Mouse (Mus musculus) lung, embryonic 16.5 days (tissue): ENCODE measurements at regions not wholly inside any gene's neighbourhood (a gene's known extent, or its start where the extent isn't known, plus 50 kb on each side); places are given as distances from the start of the nearest gene placed in this dataset.

ENCODE experiments used
- ATAC-seq: fragments of 200-750 bp; cut with Nextera tagmentation; 2 replicates; pipeline ENCODE4 v1.8.0; 2017; ENCODE audit warnings: low read depth, mild to moderate bottlenecking, moderate library complexity
- H3K27ac ChIP-seq: fragments of 300-500 bp; sonication (generic); 2 replicates; pipeline ENCODE4 v1.5.1; 2014; ENCODE audit warnings: mild to moderate bottlenecking, control low read depth, low read length
- H3K27me3 ChIP-seq: fragments of 300-500 bp; sonication (generic); 2 replicates; pipeline ENCODE4 v1.6.1; 2014; ENCODE audit warnings: low read depth, low read length, mixed read lengths; ENCODE audit not compliant: control insufficient read depth, insufficient read depth
- H3K36me3 ChIP-seq: fragments of 300-500 bp; sonication (generic); 2 replicates; pipeline ENCODE4 v1.6.1; 2014; ENCODE audit warnings: low read length; ENCODE audit not compliant: control insufficient read depth, insufficient read depth
- H3K4me1 ChIP-seq: fragments of 300-500 bp; sonication (generic); replicated peaks from 2 replicates; pipeline ENCODE4 v1.6.1; 2014; ENCODE audit warnings: low read length, mixed read lengths; ENCODE audit not compliant: control insufficient read depth, insufficient read depth
- H3K4me2 ChIP-seq: fragments of 300-500 bp; sonication (generic); 2 replicates; pipeline ENCODE4 v1.6.1; 2014; ENCODE audit warnings: low read depth, low read length, control low read depth
- H3K4me3 ChIP-seq: fragments of 300-500 bp; sonication (generic); 2 replicates; pipeline ENCODE4 v1.5.1; 2014; ENCODE audit warnings: mild to moderate bottlenecking, low read length, control low read depth
- H3K9ac ChIP-seq: fragments of 300-500 bp; sonication (generic); 2 replicates; pipeline ENCODE4 v1.6.1; 2014; ENCODE audit warnings: low read length, control low read depth
- H3K9me3 ChIP-seq: fragments of 300-500 bp; sonication (generic); 2 replicates; pipeline ENCODE4 v1.6.1; 2016; ENCODE audit warnings: low read length; ENCODE audit not compliant: control insufficient read depth
- WGBS: fragments of 180-500 bp; shearing (Covaris S2); extraction: QIAGEN DNeasy Blood & Tissue Kit; methylation state at CpG from one replicate; pipeline ENCODE4 v1.1.7; 2014; 5-methylcytosine and 5-hydroxymethylcytosine counted together

GRCm38 (mm10) chr7:64064460-64065241 lies 89.0 kb upstream of the Trpm1 start:
- 0 out of 2 replicates have a peak, but pooled peaks cover 2% of the 10 kb centered on the region for H3K9me3 ChIP-seq
- H3K9ac ChIP-seq, result no peak overlapping the region
- no peak overlapping the region for H3K4me3 ChIP-seq
- ATAC-seq, result peak; percentile 95
- WGBS, result 59% methylated on average over 7 of the region's 7 CpGs
- H3K4me2 ChIP-seq, result no peak overlapping the region
- H3K36me3 ChIP-seq, result no peaks in the 10 kb centered on the region
- no peaks in the 10 kb centered on the region for H3K27me3 ChIP-seq
- peak overlapping the region; percentile 44 for H3K27ac ChIP-seq
- H3K4me1 ChIP-seq, result no peaks in the 10 kb centered on the region

GRCm38 (mm10) chr7:64061170-64061569 lies 92.5 kb upstream of the Trpm1 start:
- ATAC-seq, result no peak
- Histone ChIP-seq H3K36me3 (no peaks in the 10 kb centered on the region), H3K4me3 (no peak overlapping the region), H3K4me1 (no peaks in the 10 kb centered on the region; the same call in 1 of the 2 replicates), H3K4me2 (no peak overlapping the region), H3K27ac (no peak overlapping the region), H3K27me3 (no peaks in the 10 kb centered on the region), H3K9ac (no peak overlapping the region), H3K9me3 (no peaks in the 10 kb centered on the region)
- WGBS, result 58% methylated on average over 4 of the region's 4 CpGs

- H3K27me3 ChIP-seq, result no peaks in the 10 kb centered on the region
- ATAC-seq, result no peak
- no peak overlapping the region for H3K27ac ChIP-seq
- no peak overlapping the region for H3K4me2 ChIP-seq
- no peaks in the 10 kb centered on the region; the same call in 1 of the 2 replicates for H3K4me1 ChIP-seq
- WGBS, result 82% methylated on average over 1 of the region's 1 CpGs
- no peak overlapping the region for H3K9ac ChIP-seq
- no peaks in the 10 kb centered on the region for H3K9me3 ChIP-seq
- H3K36me3 ChIP-seq, result no peaks in the 10 kb centered on the region
- no peak overlapping the region for H3K4me3 ChIP-seq
These were observed 93.1 kb upstream of the Trpm1 start for GRCm38 (mm10) chr7:64060582-64060981.

GRCm38 (mm10) chr7:64060051-64060450 lies 93.6 kb upstream of the Trpm1 start:
- no peak overlapping the region for H3K27ac ChIP-seq
- H3K9ac ChIP-seq, result no peak overlapping the region
- no peaks in the 10 kb centered on the region; the same call in 1 of the 2 replicates for H3K4me1 ChIP-seq
- ATAC-seq, result no peak
- H3K27me3 ChIP-seq, result no peaks in the 10 kb centered on the region
- WGBS, result 0% methylated on average over 1 of the region's 1 CpGs
- H3K9me3 ChIP-seq, result no peaks in the 10 kb centered on the region
- H3K4me3 ChIP-seq, result no peak overlapping the region
- no peaks in the 10 kb centered on the region for H3K36me3 ChIP-seq
- no peak overlapping the region for H3K4me2 ChIP-seq

- peak overlapping the region; percentile 11; the same call in 1 of the 2 replicates for H3K9ac ChIP-seq
These were observed 95.3 kb upstream of the Trpm1 start for GRCm38 (mm10) chr7:64058282-64058872.

GRCm38 (mm10) chr7:64057873-64058272 lies 95.8 kb upstream of the Trpm1 start:
- Histone ChIP-seq H3K27me3 (no peaks in the 10 kb centered on the region), H3K36me3 (no peaks in the 10 kb centered on the region), H3K9ac (peak overlapping the region; percentile 11; the same call in 1 of the 2 replicates), H3K4me2 (no peak overlapping the region), H3K4me3 (no peak overlapping the region), H3K9me3 (no peaks in the 10 kb centered on the region), H3K27ac (peak overlapping the region; percentile 49), H3K4me1 (no peaks in the 10 kb centered on the region; the same call in 1 of the 2 replicates)
- 43% methylated on average over 4 of the region's 4 CpGs for WGBS
- ATAC-seq, result peak; percentile 85

More at GRCm38 (mm10) chr7:64058282-64058872, 95.3 kb upstream of the Trpm1 start:
- peak overlapping the region; percentile 49 for H3K27ac ChIP-seq
- H3K27me3 ChIP-seq, result no peaks in the 10 kb centered on the region
- ATAC-seq, result no peak
- 25% methylated on average over 4 of the region's 4 CpGs for WGBS
- no peaks in the 10 kb centered on the region; the same call in 1 of the 2 replicates for H3K4me1 ChIP-seq
- H3K4me2 ChIP-seq, result no peak overlapping the region
- H3K4me3 ChIP-seq, result no peak overlapping the region
- H3K36me3 ChIP-seq, result no peaks in the 10 kb centered on the region
- H3K9me3 ChIP-seq, result no peaks in the 10 kb centered on the region

- no peak overlapping the region for H3K27ac ChIP-seq
- no peaks in the 10 kb centered on the region for H3K9me3 ChIP-seq
- no peaks in the 10 kb centered on the region for H3K27me3 ChIP-seq
- no peaks in the 10 kb centered on the region for H3K36me3 ChIP-seq
- 71% methylated on average over 3 of the region's 3 CpGs for WGBS
- no peak for ATAC-seq
- H3K9ac ChIP-seq, result no peak overlapping the region
- no peak overlapping the region for H3K4me2 ChIP-seq
- H3K4me3 ChIP-seq, result no peak overlapping the region
- H3K4me1 ChIP-seq, result no peaks in the 10 kb centered on the region; the same call in 1 of the 2 replicates
These were observed 97.1 kb upstream of the Trpm1 start for GRCm38 (mm10) chr7:64056498-64056897.

- H3K4me3 ChIP-seq, result no peak overlapping the region
- H3K4me1 ChIP-seq, result no peaks in the 10 kb centered on the region; the same call in 1 of the 2 replicates
- H3K9ac ChIP-seq, result no peak overlapping the region
- no peak for ATAC-seq
- no peaks in the 10 kb centered on the region for H3K9me3 ChIP-seq
- H3K27me3 ChIP-seq, result no peaks in the 10 kb centered on the region
- WGBS, result 74% methylated on average over 4 of the region's 4 CpGs
- no peak overlapping the region for H3K4me2 ChIP-seq
- H3K36me3 ChIP-seq, result no peaks in the 10 kb centered on the region
- H3K27ac ChIP-seq, result no peak overlapping the region
These were observed 98.6 kb upstream of the Trpm1 start for GRCm38 (mm10) chr7:64054996-64055395.

- H3K4me1 ChIP-seq, result peaks cover 2% of the 10 kb centered on the region
- no peak overlapping the region for H3K4me2 ChIP-seq
- 53% methylated on average over 12 of the region's 12 CpGs for WGBS
- no peak overlapping the region for H3K27ac ChIP-seq
- H3K27me3 ChIP-seq, result no peaks in the 10 kb centered on the region
- no peaks in the 10 kb centered on the region for H3K9me3 ChIP-seq
- ATAC-seq, result no peak
- H3K36me3 ChIP-seq, result no peaks in the 10 kb centered on the region
- no peak overlapping the region for H3K9ac ChIP-seq
- no peak overlapping the region for H3K4me3 ChIP-seq
These were observed 99.9 kb upstream of the Trpm1 start for GRCm38 (mm10) chr7:64053766-64054165.
